Mouse (Mus musculus) bone marrow macrophage, adult 2 months (primary cell): ENCODE results near the gene Ppp1r9a.

Source experiments
- CTCF ChIP-seq: IDR thresholded peaks from 2 replicates; pipeline ENCODE4 v1.5.1; 2012; ENCODE audit warnings: low read depth, mild to moderate bottlenecking, low read length, moderate library complexity
- POLR2A ChIP-seq: IDR thresholded peaks from 2 replicates; pipeline ENCODE4 v1.6.1; 2012; ENCODE audit warnings: mild to moderate bottlenecking, low read depth, low read length, borderline replicate concordance

DNA sequence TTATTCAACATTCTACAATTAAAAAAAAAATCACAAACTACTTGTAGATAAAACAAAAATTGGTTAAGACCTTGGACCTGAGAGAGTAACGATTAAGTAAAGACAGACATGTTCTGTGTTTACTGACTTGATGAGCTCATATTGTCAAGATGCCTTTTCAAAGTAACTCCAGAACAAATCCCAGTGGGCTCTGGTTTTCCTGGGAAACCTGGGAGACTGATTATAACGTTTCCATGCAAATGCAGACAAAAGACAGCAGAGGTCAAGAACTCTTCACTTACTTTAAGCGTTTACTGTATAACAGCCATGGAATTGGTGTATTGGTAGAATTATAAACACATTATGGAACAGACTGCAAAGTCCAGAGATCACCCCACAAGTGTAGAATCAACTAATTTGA, 172.0 kb downstream of the Ppp1r9a start:
- no peak for TF ChIP-seq CTCF
- no peak for TF ChIP-seq POLR2A
